Mouse (Mus musculus): Measurements from ENCODE around the gene Sfxn3. TPM values are rescaled to one million over a fixed set of nuclear protein-coding genes. Genes with fewer than 3 reads are reported as not detected.

Gene Sfxn3
- total and polyA plus RNA-seq, 3 experiments: 5.0 to 10.6 TPM; not detected in 1

DNA sequence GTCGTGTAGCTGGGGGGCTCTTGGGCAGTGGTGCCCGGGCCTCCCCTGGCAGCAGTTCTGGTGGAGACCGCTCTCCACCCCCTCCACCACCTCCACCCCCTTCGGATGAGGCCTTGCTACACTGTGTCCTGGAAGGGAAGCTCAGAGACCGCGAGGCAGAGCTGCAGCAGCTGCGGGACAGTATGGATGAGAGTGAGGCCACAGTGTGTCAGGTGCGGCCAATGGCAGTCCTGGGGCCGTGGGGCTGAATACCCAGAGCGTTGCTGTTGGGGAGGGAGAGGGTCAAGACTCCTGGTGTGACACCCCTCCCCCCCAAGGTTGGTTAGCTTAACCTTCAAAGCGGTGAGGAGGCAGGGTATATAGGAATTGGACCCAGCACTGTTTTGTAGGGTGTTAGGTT, 23.3 kb upstream of the Sfxn3 start:
- no peak for TF ChIP-seq JUND (IDR thresholded peaks at IDR 0.05; ENCODE audit: low read depth, low read length)
- TF ChIP-seq UBTF (IDR thresholded peaks at IDR 0.05; ENCODE audit: borderline replicate concordance, insufficient read depth, low read depth, low read length): no peak
- no peak for TF ChIP-seq ZMIZ1 (IDR thresholded peaks at IDR 0.05; ENCODE audit: low read depth, low read length)
- TF ChIP-seq CHD1 (IDR thresholded peaks at IDR 0.05; ENCODE audit: low read depth, low read length): no peak
- no peak for TF ChIP-seq EP300 (IDR thresholded peaks at IDR 0.05; ENCODE audit: low read depth in 1 of 2, low read length in 2 of 2)
- TF ChIP-seq POLR2AphosphoS5 (IDR thresholded peaks at IDR 0.05; ENCODE audit: borderline replicate concordance, low read depth, low read length): no peak
- TF ChIP-seq MXI1 (IDR thresholded peaks at IDR 0.05; ENCODE audit: low read depth, low read length): no peak
- no peak for TF ChIP-seq MYC (IDR thresholded peaks at IDR 0.05; ENCODE audit: low read depth, low read length)
- TF ChIP-seq POLR2A (IDR thresholded peaks at IDR 0.05; ENCODE audit: control insufficient read depth in 1 of 2, insufficient read depth in 1 of 2, low read depth in 1 of 2, low read length in 2 of 2, poor library complexity in 1 of 2): no peak
- TF ChIP-seq USF1 (IDR thresholded peaks at IDR 0.05; ENCODE audit: low read depth, low read length): no peak
- no peak for TF ChIP-seq CTCF (IDR thresholded peaks at IDR 0.05 in 2 of 3, conservative IDR thresholded peaks at IDR 0.05 in 1 of 3; ENCODE audit: control insufficient read depth in 1 of 3, insufficient read depth in 1 of 3, low read depth in 2 of 3, low read length in 3 of 3, poor library complexity in 1 of 3, severe bottlenecking in 1 of 3)
- no peak for TF ChIP-seq E2F4 (IDR thresholded peaks at IDR 0.05; ENCODE audit: borderline replicate concordance, low read depth, low read length)
- Histone ChIP-seq H3K27ac (ENCODE audit: control insufficient read depth, low read depth, low read length) (no peak overlapping the region), H3K36me3 (ENCODE audit: control insufficient read depth in 1 of 2, insufficient read depth in 2 of 2, low read length in 2 of 2) (no peaks in the 10 kb centered on the region), H3K79me2 (ENCODE audit: control insufficient read depth, insufficient read depth, low read length, poor library complexity) (no peaks in the 10 kb centered on the region), H3K9me3 (replicated peaks; ENCODE audit: insufficient read depth, low read length) (no peaks in the 10 kb centered on the region), H3K4me3 (ENCODE audit: control insufficient read depth in 1 of 2, insufficient read depth in 1 of 2, low read depth in 2 of 2, low read length in 2 of 2) (no peak overlapping the region), H3K4me1 (ENCODE audit: control insufficient read depth in 1 of 2, insufficient read depth in 2 of 2, low read length in 2 of 2) (no peaks in the 10 kb centered on the region), H3K9ac (ENCODE audit: control insufficient read depth, low read depth, low read length, poor library complexity, severe bottlenecking) (no peak overlapping the region), H3K27me3 (ENCODE audit: control insufficient read depth in 1 of 2, insufficient read depth in 2 of 2, low read length in 2 of 2) (no peaks in the 10 kb centered on the region)
- DNase-seq (ENCODE audit: low read depth, low spot score): no peak

DNA sequence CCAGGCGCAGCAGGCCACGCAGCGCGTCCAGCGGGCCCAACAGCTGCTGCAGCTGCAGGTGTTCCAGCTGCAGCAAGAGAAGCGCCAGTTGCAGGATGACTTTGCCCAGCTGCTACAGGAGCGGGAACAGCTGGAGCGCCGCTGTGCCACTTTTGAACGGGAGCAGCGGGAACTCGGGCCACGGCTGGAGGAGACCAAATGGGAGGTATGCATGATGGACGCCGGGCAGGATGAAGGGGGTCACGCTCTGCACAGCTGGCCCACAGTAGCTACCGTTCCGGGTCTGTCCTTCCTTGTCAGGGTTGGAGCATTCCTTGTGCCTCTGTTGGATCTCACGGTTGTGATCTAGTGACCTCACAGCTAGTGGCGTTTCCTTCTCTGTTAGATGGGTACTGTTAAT, 22.5 kb upstream of the Sfxn3 start:
- H3K4me3 ChIP-seq (ENCODE audit: control insufficient read depth in 1 of 2, insufficient read depth in 1 of 2, low read depth in 2 of 2, low read length in 2 of 2): no peak overlapping the region
- no peaks in the 10 kb centered on the region for H3K4me1 ChIP-seq (ENCODE audit: control insufficient read depth in 1 of 2, insufficient read depth in 2 of 2, low read length in 2 of 2)
- H3K27ac ChIP-seq (ENCODE audit: control insufficient read depth, low read depth, low read length): no peak overlapping the region
- H3K9ac ChIP-seq (ENCODE audit: control insufficient read depth, low read depth, low read length, poor library complexity, severe bottlenecking): no peak overlapping the region
- no peaks in the 10 kb centered on the region for H3K79me2 ChIP-seq (ENCODE audit: control insufficient read depth, insufficient read depth, low read length, poor library complexity)
- no peaks in the 10 kb centered on the region for H3K36me3 ChIP-seq (ENCODE audit: control insufficient read depth in 1 of 2, insufficient read depth in 2 of 2, low read length in 2 of 2)
- no peak for DNase-seq (ENCODE audit: low read depth, low spot score)
- no peaks in the 10 kb centered on the region for H3K9me3 ChIP-seq (replicated peaks; ENCODE audit: insufficient read depth, low read length)
- TF ChIP-seq NELFE (IDR thresholded peaks at IDR 0.05; ENCODE audit: low read depth, low read length) (no peak), HCFC1 (IDR thresholded peaks at IDR 0.05; ENCODE audit: low read depth, low read length) (no peak), TAL1 (IDR thresholded peaks at IDR 0.05; ENCODE audit: low read length) (no peak), SMC3 (IDR thresholded peaks at IDR 0.05; ENCODE audit: low read depth, low read length) (no peak), KAT2A (conservative IDR thresholded peaks at IDR 0.05; ENCODE audit: low read depth, low read length) (no peak), USF1 (IDR thresholded peaks at IDR 0.05; ENCODE audit: low read depth, low read length) (no peak), MAFK (IDR thresholded peaks at IDR 0.05; ENCODE audit: borderline replicate concordance, low read depth, low read length) (no peak), BHLHE40 (IDR thresholded peaks at IDR 0.05; ENCODE audit: borderline replicate concordance, low read depth, low read length) (no peak), GABPA (IDR thresholded peaks at IDR 0.05; ENCODE audit: low read depth, low read length) (no peak), ELF1 (IDR thresholded peaks at IDR 0.05; ENCODE audit: low read depth, low read length) (no peak), E2F4 (IDR thresholded peaks at IDR 0.05; ENCODE audit: borderline replicate concordance, low read depth, low read length) (no peak), NRF1 (IDR thresholded peaks at IDR 0.05; ENCODE audit: insufficient read depth, low read depth, low read length, poor library complexity, severe bottlenecking) (no peak), POLR2A (IDR thresholded peaks at IDR 0.05; ENCODE audit: control insufficient read depth in 1 of 2, insufficient read depth in 1 of 2, low read depth in 1 of 2, low read length in 2 of 2, poor library complexity in 1 of 2) (no peak), POLR2AphosphoS5 (IDR thresholded peaks at IDR 0.05; ENCODE audit: borderline replicate concordance, low read depth, low read length) (no peak; the same call in 1 of the 2 replicates), RAD21 (IDR thresholded peaks at IDR 0.05; ENCODE audit: low read depth, low read length) (no peak), MAX (IDR thresholded peaks at IDR 0.05; ENCODE audit: low read length) (no peak), POLR2AphosphoS2 (IDR thresholded peaks at IDR 0.05; ENCODE audit: low read length) (no peak), USF2 (IDR thresholded peaks at IDR 0.05; ENCODE audit: borderline replicate concordance in 1 of 2, insufficient read depth in 1 of 2, low read depth in 1 of 2, low read length in 2 of 2) (no peak), ZC3H11A (IDR thresholded peaks at IDR 0.05; ENCODE audit: low read depth, low read length) (no peak)
- no peaks in the 10 kb centered on the region for H3K27me3 ChIP-seq (ENCODE audit: control insufficient read depth in 1 of 2, insufficient read depth in 2 of 2, low read length in 2 of 2)

All from MEL (cell line).